Comparison of ENCODE assay signal across 21 mouse cellular contexts in genomic region chr17:92900056-92900455, GRCm38 (mm10).
"Had no signal": no experiment of that assay in that cellular context is flagged by ENCODE, and none has a peak within 500 bp of the region (broad histone marks: within the 10 kb centered on the region; RNA-seq: fewer than 3 reads in every experiment).

No protein-coding gene starts in this region.

- H3K9me3 ChIP-seq: limb, embryonic 12.5 days; limb, embryonic 15.5 days; megakaryocyte, embryonic 14.5 days; midbrain, embryonic 10.5 days; midbrain, embryonic 13.5 days; neural tube, embryonic 13.5 days; stomach, embryonic 15.5 days had no signal

- H3K36me3 ChIP-seq: limb, embryonic 12.5 days; limb, embryonic 15.5 days; midbrain, embryonic 10.5 days; midbrain, embryonic 13.5 days; neural tube, embryonic 13.5 days; stomach, embryonic 15.5 days had no signal

- H3K27me3 ChIP-seq: limb, embryonic 12.5 days; limb, embryonic 15.5 days; megakaryocyte, embryonic 14.5 days; midbrain, embryonic 13.5 days; neural tube, embryonic 13.5 days; stomach, embryonic 15.5 days had no signal

- H3K4me1 ChIP-seq: limb, embryonic 12.5 days; limb, embryonic 15.5 days; megakaryocyte, embryonic 14.5 days; midbrain, embryonic 10.5 days; midbrain, embryonic 13.5 days; neural tube, embryonic 13.5 days; stomach, embryonic 15.5 days had no signal

- H3K27ac ChIP-seq: limb, embryonic 12.5 days; limb, embryonic 15.5 days; liver, embryonic 14.5 days; midbrain, embryonic 10.5 days; midbrain, embryonic 13.5 days; neural tube, embryonic 13.5 days; stomach, embryonic 15.5 days had no signal

- H3K4me2 ChIP-seq: limb, embryonic 12.5 days; limb, embryonic 15.5 days; liver, embryonic 11.5 days; lung, embryonic 14.5 days; midbrain, embryonic 13.5 days; neural tube, embryonic 13.5 days; stomach, embryonic 15.5 days had no signal

- ATAC-seq: intestine, postnatal 0 days; liver, postnatal 0 days; lung, postnatal 0 days; midbrain, embryonic 13.5 days; midbrain, embryonic 16.5 days had no signal

- H3K9ac ChIP-seq: limb, embryonic 12.5 days; limb, embryonic 15.5 days; liver, embryonic 14.5 days; liver, postnatal 0 days; lung, embryonic 14.5 days; midbrain, embryonic 13.5 days; neural tube, embryonic 13.5 days; stomach, embryonic 15.5 days had no signal

- DNase-seq: kidney, postnatal 14 days; left cerebral cortex, postnatal 4 days; liver, postnatal 0 days; lung, embryonic 14.5 days; retina, postnatal 1 day; right cerebral cortex, postnatal 25 days; spleen, adult 18-20 months; thymus, postnatal 25 days had no signal

- H3K4me3 ChIP-seq: limb, embryonic 12.5 days; limb, embryonic 15.5 days; megakaryocyte, embryonic 14.5 days; midbrain, embryonic 10.5 days; midbrain, embryonic 13.5 days; myocyte; neural tube, embryonic 13.5 days; stomach, embryonic 15.5 days had no signal
